Mouse (Mus musculus) ES-E14 (cell line): ENCODE data around the gene Fndc4. TPM values are rescaled to one million over a fixed set of nuclear protein-coding genes. Genes with fewer than 3 reads are reported as not detected.

Experiments used
- DNase-seq: peaks from one replicate; pipeline ENCODE4 v3.0.0-alpha.2; 2013; ENCODE audit warnings: low read depth, low spot score
- H3K27ac ChIP-seq: 2 replicates; pipeline ENCODE4 v1.5.1; 2012; ENCODE audit warnings: low read depth, mild to moderate bottlenecking, low read length, moderate library complexity, mixed read lengths; ENCODE audit not compliant: poor library complexity, insufficient read depth, severe bottlenecking
- H3K36me3 ChIP-seq: 2 replicates; pipeline ENCODE4 v1.6.1; 2012; ENCODE audit warnings: mild to moderate bottlenecking, low read length, moderate library complexity, mixed read lengths; ENCODE audit not compliant: control insufficient read depth, poor library complexity, insufficient read depth, severe bottlenecking
- H3K4me1 ChIP-seq, 2 experiments: fragments of 150-350 bp in 1 of 2; sonication (generic) in 1 of 2; 2 replicates each; pipeline ENCODE4 v1.6.1; 2012; ENCODE audit warnings: low read length in 2 of 2, mild to moderate bottlenecking in 1 of 2, mixed read lengths in 1 of 2; ENCODE audit not compliant: control insufficient read depth in 2 of 2, insufficient read depth in 2 of 2, poor library complexity in 1 of 2
- H3K4me3 ChIP-seq, 2 experiments: fragments of 150-350 bp in 1 of 2; sonication (generic) in 1 of 2; 2 replicates each; pipeline ENCODE4 v1.5.1; 2012; ENCODE audit warnings: low read length in 2 of 2, low read depth in 1 of 2, mild to moderate bottlenecking in 1 of 2, mixed read lengths in 1 of 2; ENCODE audit not compliant: insufficient read depth in 1 of 2, poor library complexity in 1 of 2, severe bottlenecking in 1 of 2
- H3K9ac ChIP-seq: 2 replicates; pipeline ENCODE4 v1.6.1; 2012; ENCODE audit warnings: low read depth, mild to moderate bottlenecking, low read length, mixed read lengths; ENCODE audit not compliant: poor library complexity, insufficient read depth, severe bottlenecking
- H3K9me3 ChIP-seq: fragments of 150-350 bp; sonication (generic); 2 replicates; pipeline ENCODE4 v1.6.1; 2012; ENCODE audit warnings: low read depth, mild to moderate bottlenecking, low read length; ENCODE audit not compliant: control insufficient read depth, insufficient read depth
- CHD2 ChIP-seq: IDR thresholded peaks from 2 replicates; pipeline ENCODE4 v1.6.1; 2014; ENCODE audit warnings: mild to moderate bottlenecking, low read depth, low read length, inconsistent platforms
- HCFC1 ChIP-seq: IDR thresholded peaks from 2 replicates; pipeline ENCODE4 v1.6.1; 2012; ENCODE audit warnings: low read length, inconsistent platforms, borderline replicate concordance; ENCODE audit not compliant: insufficient read depth
- MAFK ChIP-seq: IDR thresholded peaks from 2 replicates; pipeline ENCODE4 v1.6.1; 2014; ENCODE audit warnings: mild to moderate bottlenecking, low read depth, low read length, inconsistent platforms; ENCODE audit not compliant: insufficient read depth
- ZC3H11A ChIP-seq: IDR thresholded peaks from 2 replicates; pipeline ENCODE4 v1.6.1; 2012; ENCODE audit warnings: low read depth, mild to moderate bottlenecking, inconsistent platforms, low read length, borderline replicate concordance
- ZNF384 ChIP-seq: IDR thresholded peaks from 2 replicates; pipeline ENCODE4 v1.6.1; 2012; ENCODE audit warnings: low read depth, low read length, inconsistent platforms
- in situ Hi-C, 2 experiments: fragments of 600-800 bp; cut with MboI; formaldehyde crosslinking; loops; one replicate each; pipeline ENCODE4 v1.15.1; 2025; ENCODE audit warnings: low sequenced_read_pairs in 2 of 2, inconsistent platforms in 1 of 2; ENCODE audit not compliant: unreplicated experiment in 2 of 2
- total RNA-seq: library from RNA; depleted of rRNA; stranded (reverse); fragments of 300-350 nt; gene quantifications from 2 replicates; pipeline ENCODE4 v1.2.3, GENCODE M21; 2012; rRNA removed

Gene Fndc4
- 14.2 and 23.2 TPM in 2 replicates for total RNA-seq

GRCm38 (mm10) chr5:31295606-31296141 is at the start of gene Fndc4:
Gene Fndc4, minus strand, starts transcription at chr5:31296080.
- H3K9ac ChIP-seq = peak within 1 kb of the TSS; percentile 77
- H3K4me3 ChIP-seq = peak within 1 kb of the TSS; percentile 76 to 93
- no peak for DNase-seq
- H3K27ac ChIP-seq = no peak within 1 kb of the TSS
- peaks cover 1 to 3% of the 10 kb centered on the region in 2 experiments; a peak in 1 of 4 replicates for H3K4me1 ChIP-seq
- no peaks in the 10 kb centered on the region for H3K36me3 ChIP-seq
- H3K9me3 ChIP-seq = no peaks in the 10 kb centered on the region
- in situ Hi-C loops = no loop called here
- TF ChIP-seq HCFC1 (no peak), CHD2 (no peak), ZC3H11A (no peak), MAFK (no peak), ZNF384 (no peak)

DNA sequence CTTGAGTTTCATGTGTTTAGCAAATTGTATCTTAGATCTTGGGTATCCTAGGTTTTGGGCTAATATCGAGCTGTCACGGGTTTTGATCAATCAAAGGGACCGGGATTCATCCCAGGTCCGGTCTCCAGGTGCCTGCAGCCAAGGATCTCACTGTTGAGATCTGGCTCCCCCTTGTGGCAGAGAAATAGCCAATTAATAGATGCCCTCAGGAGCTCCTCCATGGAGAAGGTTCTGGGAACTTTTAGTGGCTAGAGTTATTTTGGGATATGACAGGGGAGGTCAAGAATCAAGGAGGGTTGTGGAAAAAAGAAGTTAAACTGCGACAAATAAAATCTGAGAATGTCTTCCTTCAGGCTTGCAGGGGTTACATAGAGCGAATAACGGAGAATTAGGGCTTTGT is 32.4 kb upstream of the Fndc4 start:
- in situ Hi-C loops = no loop called here
- TF ChIP-seq ZC3H11A = peak; percentile 65
- no peak for TF ChIP-seq HCFC1
- TF ChIP-seq MAFK = no peak
- 0 out of 2 replicates have a peak, but pooled peaks have one; percentile 16 for TF ChIP-seq ZNF384

DNA sequence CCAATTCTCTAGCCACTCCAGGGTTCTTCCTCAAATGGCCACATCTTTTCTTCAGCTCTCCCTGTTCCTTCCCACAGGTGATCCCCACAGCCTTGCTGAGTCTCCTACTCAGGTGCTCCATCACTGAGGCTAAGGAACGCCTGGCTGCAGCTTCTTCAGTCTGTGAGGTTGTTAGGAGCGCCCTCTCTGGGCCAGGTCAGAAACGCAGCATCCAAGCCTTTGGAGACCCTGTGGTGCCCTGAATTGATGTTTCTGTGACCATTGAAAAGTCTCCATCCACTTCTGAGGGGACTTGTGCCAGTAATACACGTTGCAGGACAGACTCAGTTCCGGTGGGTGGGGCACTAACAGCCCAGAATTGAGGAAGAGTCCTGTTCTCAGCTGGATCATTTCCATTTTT is 31.0 kb upstream of the Fndc4 start:
- no peaks in the 10 kb centered on the region for H3K36me3 ChIP-seq
- no peaks in the 10 kb centered on the region for H3K9me3 ChIP-seq
- no peak overlapping the region for H3K9ac ChIP-seq
- no peak for DNase-seq
- H3K27ac ChIP-seq = no peak overlapping the region
- H3K4me3 ChIP-seq = no peak overlapping the region
- no peaks in the 10 kb centered on the region for H3K4me1 ChIP-seq
- TF ChIP-seq ZNF384 (no peak), HCFC1 (no peak), MAFK (no peak), ZC3H11A (no peak), CHD2 (no peak)
- in situ Hi-C loops = no loop called here

More for the DNA sequence above, 32.4 kb upstream of the Fndc4 start:
- Histone ChIP-seq H3K9me3 (no peaks in the 10 kb centered on the region), H3K4me3 (no peak overlapping the region), H3K36me3 (no peaks in the 10 kb centered on the region), H3K27ac (no peak overlapping the region), H3K9ac (no peak overlapping the region), H3K4me1 (no peaks in the 10 kb centered on the region)
- DNase-seq = peak; percentile 69

DNA sequence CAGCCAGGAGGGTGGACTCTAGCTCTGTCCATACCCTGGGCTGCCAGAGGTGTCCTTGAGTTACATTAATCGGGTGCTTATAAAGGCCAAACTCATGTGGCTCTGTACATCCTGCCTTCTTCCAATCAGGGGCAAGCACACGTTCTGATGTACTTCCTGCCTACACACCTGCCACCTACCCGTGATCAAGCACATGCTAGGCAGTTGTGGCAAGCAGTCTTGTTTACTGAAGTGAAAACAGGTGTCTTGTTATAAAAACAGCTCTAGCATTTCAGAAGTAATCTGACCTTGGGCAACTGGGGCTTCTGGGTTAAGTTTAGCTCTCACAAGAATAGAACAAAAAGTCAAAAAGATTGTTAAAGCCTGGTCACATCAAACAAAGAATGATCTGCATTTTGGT is 28.2 kb upstream of the Fndc4 start:
- no peak for DNase-seq
- no peaks in the 10 kb centered on the region for H3K4me1 ChIP-seq
- no peak overlapping the region for H3K27ac ChIP-seq
- in situ Hi-C loops = no loop called here
- H3K36me3 ChIP-seq = no peaks in the 10 kb centered on the region
- TF ChIP-seq MAFK = no peak
- TF ChIP-seq ZC3H11A = no peak
- TF ChIP-seq CHD2 = no peak
- no peak for TF ChIP-seq HCFC1
- no peak for TF ChIP-seq ZNF384
- no peak overlapping the region for H3K9ac ChIP-seq
- no peak overlapping the region for H3K4me3 ChIP-seq
- H3K9me3 ChIP-seq = no peaks in the 10 kb centered on the region

DNA sequence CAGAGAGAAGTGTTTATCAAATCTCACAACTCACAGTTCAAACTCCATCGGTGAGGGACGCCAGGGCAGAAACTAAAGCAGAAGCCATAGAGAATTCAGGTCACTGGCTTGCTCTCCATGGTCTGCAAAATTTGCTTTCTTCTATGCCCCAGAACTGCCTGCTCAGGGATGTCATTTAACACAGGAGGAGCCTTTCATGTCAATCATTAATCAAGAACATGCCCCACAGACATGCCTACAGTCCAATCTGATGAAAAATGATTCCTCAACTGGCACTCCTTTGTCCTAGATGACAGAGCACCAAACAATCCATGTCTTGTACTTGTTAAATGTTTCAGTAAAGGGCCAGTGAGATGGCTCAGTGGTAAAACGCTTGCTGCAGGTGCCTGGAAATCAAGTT is 26.9 kb upstream of the Fndc4 start:
- Histone ChIP-seq H3K9me3 (no peaks in the 10 kb centered on the region), H3K27ac (no peak overlapping the region), H3K4me3 (no peak overlapping the region), H3K9ac (no peak overlapping the region), H3K4me1 (no peaks in the 10 kb centered on the region), H3K36me3 (no peaks in the 10 kb centered on the region)
- DNase-seq = no peak
- in situ Hi-C loops = no loop called here
- TF ChIP-seq ZC3H11A (no peak), CHD2 (no peak), MAFK (no peak), HCFC1 (no peak), ZNF384 (no peak)
